Mouse (Mus musculus): ENCODE measurements around the gene Plaur. TPM values are rescaled to one million over a fixed set of nuclear protein-coding genes. Genes with fewer than 3 reads are reported as not detected.
A peak's percentile ranks its signal among the peaks of the same experiment; 100 is the strongest.

The Plaur gene
- total RNA-seq (2012; rRNA removed) = 99.5 and 118 TPM in 2 replicates

DNA sequence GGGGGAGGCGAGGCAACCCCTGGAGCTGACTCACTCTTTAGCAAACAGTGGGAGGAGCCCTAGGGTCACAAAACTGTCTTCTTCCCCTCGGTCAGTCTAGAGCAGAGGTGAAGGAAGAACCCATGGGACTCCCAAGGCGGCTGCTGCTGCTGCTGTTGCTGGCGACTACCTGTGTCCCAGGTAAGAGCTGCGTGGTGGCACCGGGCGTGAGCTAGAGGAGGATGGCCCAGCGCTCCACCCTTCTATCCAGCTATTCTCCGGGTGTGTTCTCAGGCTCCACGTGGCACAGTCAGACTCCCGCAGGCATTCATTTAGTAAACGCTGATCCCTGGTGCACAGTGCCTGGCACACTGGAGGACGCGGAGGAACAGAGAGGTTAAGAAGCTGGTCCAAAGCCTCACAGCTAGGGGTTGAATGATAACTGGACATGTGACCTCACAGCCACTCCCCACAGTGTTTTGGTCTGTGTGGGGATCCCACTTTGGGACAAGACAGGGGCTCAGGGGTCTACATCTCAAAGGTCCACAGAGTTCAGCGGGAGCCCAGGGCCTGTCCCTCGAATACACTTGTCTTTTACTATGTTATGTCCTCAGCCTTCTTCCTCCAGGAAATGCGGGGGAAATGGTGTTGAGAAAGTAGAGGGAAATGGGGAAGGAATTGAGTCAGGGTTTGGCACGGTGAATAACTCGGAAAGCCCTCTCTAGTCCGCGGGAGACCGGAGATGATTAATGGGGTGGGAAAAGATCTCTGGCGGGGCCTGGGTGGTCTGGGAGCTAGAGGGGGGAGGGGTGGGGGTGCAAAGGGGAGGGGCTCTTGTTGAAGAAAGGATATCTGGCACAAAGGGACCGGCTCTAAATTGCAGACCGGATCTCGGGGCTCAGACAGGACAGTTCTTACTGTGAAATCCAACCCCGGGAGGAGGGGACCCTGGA is at the start of gene Plaur:
Gene Plaur, plus strand, starts transcription at position 97 of the 932 bp plus-strand sequence.
- TF ChIP-seq CHD2 (IDR thresholded peaks at IDR 0.05; ENCODE audit: low read depth, low read length) (no peak), HCFC1 (IDR thresholded peaks at IDR 0.05; ENCODE audit: borderline replicate concordance, insufficient read depth, low read length) (no peak), ZNF384 (IDR thresholded peaks at IDR 0.05; ENCODE audit: low read depth, low read length) (no peak), ZC3H11A (IDR thresholded peaks at IDR 0.05; ENCODE audit: borderline replicate concordance, low read depth, low read length) (no peak), MAFK (IDR thresholded peaks at IDR 0.05; ENCODE audit: insufficient read depth, low read depth, low read length) (no peak)
- H3K36me3 ChIP-seq (ENCODE audit: control insufficient read depth, insufficient read depth, low read length, poor library complexity, severe bottlenecking) = peaks cover 11% of the 10 kb centered on the region; the same call in 1 of the 2 replicates
- in situ Hi-C loops (cut with MboI; ENCODE audit: low sequenced_read_pairs in 2 of 2, unreplicated experiment in 2 of 2) = no loop called here
- peak within 1 kb of the TSS; percentile 53 to 60 for H3K4me3 ChIP-seq (ENCODE audit: insufficient read depth in 1 of 2, low read depth in 1 of 2, low read length in 2 of 2, poor library complexity in 1 of 2, severe bottlenecking in 1 of 2)
- H3K27ac ChIP-seq (ENCODE audit: insufficient read depth, low read depth, low read length, poor library complexity, severe bottlenecking) = peak within 1 kb of the TSS; percentile 26; the same call in 1 of the 2 replicates
- no peaks in the 10 kb centered on the region for H3K9me3 ChIP-seq (ENCODE audit: control insufficient read depth, insufficient read depth, low read depth, low read length)
- H3K4me1 ChIP-seq (ENCODE audit: control insufficient read depth in 2 of 2, insufficient read depth in 2 of 2, low read length in 2 of 2, poor library complexity in 1 of 2) = peaks cover 5 to 33% of the 10 kb centered on the region in 2 experiments; a peak in 3 of 4 replicates
- H3K9ac ChIP-seq (ENCODE audit: insufficient read depth, low read depth, low read length, poor library complexity, severe bottlenecking) = peak within 1 kb of the TSS; percentile 38
- DNase-seq (ENCODE audit: low read depth, low spot score) = no peak

DNA sequence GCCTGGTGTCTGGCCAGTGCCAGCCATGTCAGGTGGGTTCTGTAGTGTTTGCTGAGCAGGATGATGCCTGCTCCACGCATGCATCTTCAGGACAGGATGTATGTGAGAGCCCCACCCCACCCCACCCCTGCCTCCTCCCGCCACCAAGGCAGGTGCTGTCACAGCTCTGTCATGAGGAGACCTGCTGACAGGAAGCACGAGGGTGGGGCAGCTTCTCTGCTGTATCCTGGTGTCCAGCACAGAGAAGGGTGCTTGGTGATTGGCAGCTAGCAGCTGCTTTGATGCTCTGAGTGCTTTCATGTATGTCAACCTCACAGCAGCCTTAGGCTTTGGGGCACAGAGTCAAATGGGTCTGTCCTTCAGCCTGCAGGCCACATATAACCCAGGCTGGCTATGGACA is 48.7 kb upstream of the Plaur start:
- no peak overlapping the region for H3K27ac ChIP-seq (ENCODE audit: insufficient read depth, low read depth, low read length, poor library complexity, severe bottlenecking)
- H3K9ac ChIP-seq (ENCODE audit: insufficient read depth, low read depth, low read length, poor library complexity, severe bottlenecking) = no peak overlapping the region
- H3K4me1 ChIP-seq (ENCODE audit: control insufficient read depth in 2 of 2, insufficient read depth in 2 of 2, low read length in 2 of 2, poor library complexity in 1 of 2) = peaks cover 0 to 4% of the 10 kb centered on the region in 2 experiments; a peak in 1 of 4 replicates
- no peak overlapping the region for H3K4me3 ChIP-seq (ENCODE audit: insufficient read depth in 1 of 2, low read depth in 1 of 2, low read length in 2 of 2, poor library complexity in 1 of 2, severe bottlenecking in 1 of 2)
- no peak for TF ChIP-seq ZNF384 (IDR thresholded peaks at IDR 0.05; ENCODE audit: low read depth, low read length)
- no peak for TF ChIP-seq HCFC1 (IDR thresholded peaks at IDR 0.05; ENCODE audit: borderline replicate concordance, insufficient read depth, low read length)
- TF ChIP-seq MAFK (IDR thresholded peaks at IDR 0.05; ENCODE audit: insufficient read depth, low read depth, low read length) = no peak
- TF ChIP-seq CHD2 (IDR thresholded peaks at IDR 0.05; ENCODE audit: low read depth, low read length) = no peak
- TF ChIP-seq ZC3H11A (IDR thresholded peaks at IDR 0.05; ENCODE audit: borderline replicate concordance, low read depth, low read length) = no peak
- peaks cover 9% of the 10 kb centered on the region; the same call in 1 of the 2 replicates for H3K36me3 ChIP-seq (ENCODE audit: control insufficient read depth, insufficient read depth, low read length, poor library complexity, severe bottlenecking)
- no peaks in the 10 kb centered on the region for H3K9me3 ChIP-seq (ENCODE audit: control insufficient read depth, insufficient read depth, low read depth, low read length)
- in situ Hi-C loops (cut with MboI; ENCODE audit: low sequenced_read_pairs in 2 of 2, unreplicated experiment in 2 of 2) = loop anchor here in 1 of 2 experiments (25.0 kb wide), 1 partner anchor 99 kb away; the partner anchor contains the start of genes AC161166.1 and Zfp428
- no peak for DNase-seq (ENCODE audit: low read depth, low spot score)

DNA sequence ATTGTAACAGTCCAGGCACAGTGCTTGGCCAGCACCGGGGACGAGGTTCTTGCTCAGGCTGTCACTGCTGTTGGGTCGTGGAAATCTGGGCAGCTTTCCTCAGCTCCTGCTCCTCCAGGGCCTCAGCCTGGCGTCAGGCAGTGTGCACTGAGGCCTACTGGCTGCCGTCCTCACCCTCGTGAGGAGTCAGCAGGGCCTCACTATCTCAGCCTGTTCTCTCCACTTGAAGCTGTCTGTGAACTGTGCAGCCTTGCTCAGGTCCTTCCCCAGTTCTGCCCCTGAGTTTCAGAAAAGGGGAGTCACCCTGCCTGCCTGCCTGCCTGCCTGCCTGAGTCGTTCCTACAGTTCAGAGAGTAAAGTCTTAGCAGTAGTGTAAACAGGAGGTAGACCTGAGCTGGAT is 47.0 kb upstream of the Plaur start:
- TF ChIP-seq CHD2 (IDR thresholded peaks at IDR 0.05; ENCODE audit: low read depth, low read length) (no peak), ZC3H11A (IDR thresholded peaks at IDR 0.05; ENCODE audit: borderline replicate concordance, low read depth, low read length) (no peak), HCFC1 (IDR thresholded peaks at IDR 0.05; ENCODE audit: borderline replicate concordance, insufficient read depth, low read length) (no peak)
- in situ Hi-C loops (cut with MboI; ENCODE audit: low sequenced_read_pairs in 2 of 2, unreplicated experiment in 2 of 2) = loop anchor here in 1 of 2 experiments (25.0 kb wide), 1 partner anchor 97 kb away; the partner anchor contains the start of genes AC161166.1 and Zfp428
- Histone ChIP-seq H3K9ac (ENCODE audit: insufficient read depth, low read depth, low read length, poor library complexity, severe bottlenecking) (no peak overlapping the region), H3K4me1 (ENCODE audit: control insufficient read depth in 2 of 2, insufficient read depth in 2 of 2, low read length in 2 of 2, poor library complexity in 1 of 2) (peaks cover 0 to 4% of the 10 kb centered on the region in 2 experiments; a peak in 1 of 4 replicates), H3K9me3 (ENCODE audit: control insufficient read depth, insufficient read depth, low read depth, low read length) (no peaks in the 10 kb centered on the region), H3K36me3 (ENCODE audit: control insufficient read depth, insufficient read depth, low read length, poor library complexity, severe bottlenecking) (peaks cover 11% of the 10 kb centered on the region; the same call in 1 of the 2 replicates), H3K27ac (ENCODE audit: insufficient read depth, low read depth, low read length, poor library complexity, severe bottlenecking) (no peak overlapping the region), H3K4me3 (ENCODE audit: insufficient read depth in 1 of 2, low read depth in 1 of 2, low read length in 2 of 2, poor library complexity in 1 of 2, severe bottlenecking in 1 of 2) (no peak overlapping the region)
- DNase-seq (ENCODE audit: low read depth, low spot score) = no peak

DNA sequence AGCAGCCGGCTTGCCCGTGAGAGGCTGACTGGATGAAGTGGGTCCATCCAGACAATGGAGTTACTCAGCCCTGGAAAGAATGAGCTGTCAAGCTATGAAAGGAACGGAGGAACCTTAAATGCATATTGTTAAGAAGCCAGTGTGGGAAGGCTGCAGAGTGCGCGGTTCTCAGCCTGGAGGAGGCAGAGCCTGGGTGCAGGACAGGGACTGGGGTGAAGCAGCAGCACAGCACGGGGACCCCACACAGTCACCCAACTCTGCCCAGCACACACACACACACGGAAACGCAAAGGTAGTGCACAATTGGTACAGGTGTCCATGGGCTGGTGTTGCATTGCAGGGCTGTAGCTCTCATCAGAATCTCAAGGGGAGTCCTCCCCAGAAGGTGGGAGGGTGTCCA is 42.7 kb upstream of the Plaur start:
- no peak overlapping the region for H3K4me3 ChIP-seq (ENCODE audit: insufficient read depth in 1 of 2, low read depth in 1 of 2, low read length in 2 of 2, poor library complexity in 1 of 2, severe bottlenecking in 1 of 2)
- H3K9ac ChIP-seq (ENCODE audit: insufficient read depth, low read depth, low read length, poor library complexity, severe bottlenecking) = no peak overlapping the region
- H3K4me1 ChIP-seq (ENCODE audit: control insufficient read depth in 2 of 2, insufficient read depth in 2 of 2, low read length in 2 of 2, poor library complexity in 1 of 2) = no peaks in the 10 kb centered on the region
- no peaks in the 10 kb centered on the region for H3K9me3 ChIP-seq (ENCODE audit: control insufficient read depth, insufficient read depth, low read depth, low read length)
- DNase-seq (ENCODE audit: low read depth, low spot score) = no peak
- in situ Hi-C loops (cut with MboI; ENCODE audit: low sequenced_read_pairs in 2 of 2, unreplicated experiment in 2 of 2) = loop anchor here in 1 of 2 experiments (25.0 kb wide), 1 partner anchor 93 kb away; the partner anchor contains the start of genes AC161166.1 and Zfp428
- TF ChIP-seq CHD2 (IDR thresholded peaks at IDR 0.05; ENCODE audit: low read depth, low read length) (no peak), ZNF384 (IDR thresholded peaks at IDR 0.05; ENCODE audit: low read depth, low read length) (no peak), HCFC1 (IDR thresholded peaks at IDR 0.05; ENCODE audit: borderline replicate concordance, insufficient read depth, low read length) (no peak), MAFK (IDR thresholded peaks at IDR 0.05; ENCODE audit: insufficient read depth, low read depth, low read length) (no peak), ZC3H11A (IDR thresholded peaks at IDR 0.05; ENCODE audit: borderline replicate concordance, low read depth, low read length) (no peak)
- peaks cover 24% of the 10 kb centered on the region; the same call in 1 of the 2 replicates for H3K36me3 ChIP-seq (ENCODE audit: control insufficient read depth, insufficient read depth, low read length, poor library complexity, severe bottlenecking)
- no peak overlapping the region for H3K27ac ChIP-seq (ENCODE audit: insufficient read depth, low read depth, low read length, poor library complexity, severe bottlenecking)

Data from ES-E14 (cell line).